Mouse (Mus musculus) intestine, embryonic 15.5 days (tissue): ENCODE measurements around the gene Calm1. TPM values are rescaled to one million over a fixed set of nuclear protein-coding genes. Genes with fewer than 3 reads are reported as not detected.
A peak's percentile ranks its signal among the peaks of the same experiment; 100 is the strongest.

Experiments used
- ATAC-seq: fragments of 200-750 bp; cut with Nextera tagmentation; 2 replicates; pipeline ENCODE4 v1.8.0; 2017; ENCODE audit warnings: moderate TSS enrichment, moderate library complexity
- H3K27ac ChIP-seq: fragments of 300-500 bp; sonication (generic); 2 replicates; pipeline ENCODE4 v1.5.1; 2015; ENCODE audit warnings: mild to moderate bottlenecking, inconsistent platforms
- H3K27me3 ChIP-seq: fragments of 300-500 bp; sonication (generic); replicated peaks from 2 replicates; pipeline ENCODE4 v1.6.1; 2015; ENCODE audit warnings: inconsistent platforms
- H3K36me3 ChIP-seq: fragments of 300-500 bp; sonication (generic); 2 replicates; pipeline ENCODE4 v1.6.1; 2015; ENCODE audit warnings: inconsistent platforms
- H3K4me1 ChIP-seq: fragments of 300-500 bp; sonication (generic); replicated peaks from 2 replicates; pipeline ENCODE4 v1.6.1; 2015; ENCODE audit warnings: inconsistent platforms
- H3K4me2 ChIP-seq: fragments of 300-500 bp; sonication (generic); replicated peaks from 2 replicates; pipeline ENCODE4 v1.6.1; 2015; ENCODE audit warnings: mild to moderate bottlenecking, inconsistent platforms
- H3K4me3 ChIP-seq: fragments of 300-500 bp; sonication (generic); replicated peaks from 2 replicates; pipeline ENCODE4 v1.5.1; 2015; ENCODE audit warnings: inconsistent platforms
- H3K9ac ChIP-seq: fragments of 300-500 bp; sonication (generic); 2 replicates; pipeline ENCODE4 v1.6.1; 2015; ENCODE audit warnings: inconsistent platforms
- H3K9me3 ChIP-seq: fragments of 300-500 bp; sonication (generic); 2 replicates; pipeline ENCODE4 v1.6.1; 2016; ENCODE audit warnings: inconsistent platforms
- WGBS: fragments of 180-500 bp; shearing (Covaris S2); methylation state at CpG from one replicate; pipeline ENCODE4 v1.1.7; 2015; 5-methylcytosine and 5-hydroxymethylcytosine counted together
- polyA plus RNA-seq: library from polyadenylated mRNA; unstranded; fragments of >200 nt; fragmentation: Nextera tagmentation; extraction: Ambion mirVana; gene quantifications from 2 replicates; pipeline ENCODE4 v1.2.1, GENCODE M21; 2015

Gene Calm1
- polyA plus RNA-seq: 2,249 and 2,526 TPM in 2 replicates

GRCm38 (mm10) chr12:100198967-100199660 is at the start of gene Calm1:
Gene Calm1, plus strand, starts transcription at chr12:100199435.
- Histone ChIP-seq H3K4me2 (peak within 1 kb of the TSS; percentile 83), H3K4me1 (peaks cover 4% of the 10 kb centered on the region; the same call in 1 of the 2 replicates), H3K27me3 (no peaks in the 10 kb centered on the region), H3K27ac (peak within 1 kb of the TSS; percentile 90), H3K9ac (peak within 1 kb of the TSS; percentile 93), H3K36me3 (peaks cover 9% of the 10 kb centered on the region; the same call in 1 of the 2 replicates), H3K4me3 (peak within 1 kb of the TSS; percentile 98), H3K9me3 (no peaks in the 10 kb centered on the region)
- peak; percentile 88 for ATAC-seq
- under 1% methylated on average over 58 of the region's 58 CpGs for WGBS

GRCm38 (mm10) chr12:100152466-100152865 is 46.8 kb upstream of the Calm1 start:
- WGBS: 86% methylated on average over 7 of the region's 7 CpGs
- no peaks in the 10 kb centered on the region for H3K4me1 ChIP-seq

DNA sequence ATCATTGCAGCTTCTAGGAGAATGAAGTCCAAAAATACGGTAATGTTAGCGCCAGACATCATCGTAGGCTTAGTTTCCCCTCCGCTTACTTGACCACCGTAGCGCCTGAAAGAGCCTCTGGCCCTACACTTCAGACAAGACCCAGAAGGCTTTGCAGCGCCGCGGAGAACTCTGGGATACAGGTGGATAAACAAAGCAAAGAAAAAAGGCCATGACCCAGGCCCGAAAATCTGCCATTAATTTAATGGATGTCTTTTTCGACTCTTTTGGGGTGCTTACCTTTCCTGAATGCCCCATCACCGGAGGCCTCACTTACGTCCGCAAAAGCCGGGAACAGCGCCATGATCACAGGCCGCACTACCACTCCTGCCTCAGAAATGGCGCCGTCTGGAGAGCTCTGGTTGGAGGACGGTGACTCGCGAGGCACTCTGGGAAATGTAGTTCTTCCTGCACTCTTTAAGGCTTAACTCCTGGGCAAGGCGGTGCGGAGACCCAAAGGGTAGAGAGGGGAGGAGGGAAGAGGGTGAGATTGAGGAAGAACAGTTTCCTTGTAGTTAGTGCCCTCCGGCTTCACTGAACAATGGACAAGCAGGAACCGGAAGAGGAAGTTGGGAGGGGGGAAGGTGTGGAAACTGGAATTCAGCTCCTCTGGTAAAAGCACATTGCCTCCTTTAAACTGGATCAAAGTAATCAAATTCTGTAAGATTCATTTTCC is 39.8 kb upstream of the Calm1 start, which contains the start of gene Nrde2:
Nrde2 (minus strand) TSS at position 393 of the 715 bp plus-strand sequence.
- Histone ChIP-seq H3K4me1 (no peaks in the 10 kb centered on the region), H3K27ac (peak within 1 kb of the TSS; percentile 8), H3K36me3 (0 out of 2 replicates have a peak, but pooled peaks cover 2% of the 10 kb centered on the region), H3K4me2 (peak within 1 kb of the TSS; percentile 52), H3K9ac (peak within 1 kb of the TSS; percentile 43), H3K4me3 (peak within 1 kb of the TSS; percentile 42), H3K9me3 (no peaks in the 10 kb centered on the region), H3K27me3 (no peaks in the 10 kb centered on the region)
- ATAC-seq: peak; percentile 99
- under 1% methylated on average over 26 of the region's 26 CpGs for WGBS

More at GRCm38 (mm10) chr12:100152466-100152865, 46.8 kb upstream of the Calm1 start:
- H3K36me3 ChIP-seq: peaks cover 26% of the 10 kb centered on the region; the same call in 1 of the 2 replicates
- H3K4me2 ChIP-seq: no peak overlapping the region
- H3K9me3 ChIP-seq: no peaks in the 10 kb centered on the region
- no peak overlapping the region for H3K27ac ChIP-seq
- no peak overlapping the region for H3K9ac ChIP-seq
- no peak overlapping the region for H3K4me3 ChIP-seq
- ATAC-seq: no peak
- no peaks in the 10 kb centered on the region for H3K27me3 ChIP-seq

DNA sequence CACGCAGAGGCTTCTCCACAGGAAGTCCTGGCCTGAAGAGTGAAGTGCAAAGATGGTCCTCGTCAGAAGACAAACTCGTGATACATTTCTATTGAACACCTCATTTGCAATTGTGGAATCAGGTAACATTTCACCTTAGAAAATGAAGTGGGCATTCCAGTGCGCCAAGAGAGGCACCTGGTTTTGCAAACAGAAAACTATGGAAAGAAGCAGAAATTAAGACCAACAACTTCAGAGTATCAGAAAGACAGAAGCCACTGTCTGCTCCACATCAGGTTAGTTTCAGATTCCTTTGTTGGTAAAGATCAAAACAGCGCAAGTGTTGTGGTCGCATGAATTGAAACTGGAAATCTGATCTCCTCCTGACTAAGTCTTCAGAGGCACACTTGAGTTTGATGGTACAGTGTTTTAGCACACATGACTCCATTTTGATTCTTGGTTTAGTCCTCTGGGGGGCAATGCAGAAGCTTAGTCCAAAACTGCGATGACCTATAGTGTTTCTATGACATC is 34.2 kb upstream of the Calm1 start:
- H3K4me3 ChIP-seq: no peak overlapping the region
- no peak overlapping the region for H3K27ac ChIP-seq
- no peak for ATAC-seq
- H3K36me3 ChIP-seq: no peaks in the 10 kb centered on the region
- H3K9ac ChIP-seq: no peak overlapping the region
- H3K4me1 ChIP-seq: peaks cover 4% of the 10 kb centered on the region; the same call in 1 of the 2 replicates
- no peaks in the 10 kb centered on the region for H3K9me3 ChIP-seq
- no peak overlapping the region for H3K4me2 ChIP-seq
- no peaks in the 10 kb centered on the region for H3K27me3 ChIP-seq
- WGBS: 70% methylated on average over 7 of the region's 7 CpGs

GRCm38 (mm10) chr12:100166177-100166576 is 33.1 kb upstream of the Calm1 start:
- Histone ChIP-seq H3K36me3 (no peaks in the 10 kb centered on the region), H3K27me3 (no peaks in the 10 kb centered on the region), H3K4me2 (no peak overlapping the region), H3K4me1 (peaks cover 4% of the 10 kb centered on the region; the same call in 1 of the 2 replicates), H3K9me3 (no peaks in the 10 kb centered on the region), H3K27ac (no peak overlapping the region), H3K9ac (no peak overlapping the region), H3K4me3 (no peak overlapping the region)
- 22% methylated on average over 3 of the region's 3 CpGs for WGBS
- ATAC-seq: 0 out of 2 replicates have a peak, but pooled peaks have one; percentile 44

DNA sequence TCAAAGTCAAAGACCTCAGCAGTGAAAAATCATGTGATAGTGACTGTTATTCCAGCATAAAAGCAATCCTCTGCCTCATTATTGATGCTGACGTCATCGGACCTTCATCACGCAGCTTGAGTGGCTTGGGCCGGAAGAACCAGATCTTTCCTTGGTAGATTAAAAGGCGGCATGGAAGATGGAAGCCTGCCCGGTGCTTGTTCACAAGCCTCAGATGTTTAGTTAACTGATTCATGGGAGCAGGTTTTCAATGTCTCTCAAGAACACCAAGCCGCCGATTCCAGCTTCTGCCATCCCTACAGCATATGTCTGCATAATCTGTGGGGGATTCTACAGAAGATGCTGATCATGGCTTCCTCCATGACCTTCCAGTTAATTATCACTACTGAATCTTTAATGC is 32.3 kb upstream of the Calm1 start:
- Histone ChIP-seq H3K27me3 (no peaks in the 10 kb centered on the region), H3K4me1 (peaks cover 4% of the 10 kb centered on the region; the same call in 1 of the 2 replicates), H3K9ac (no peak overlapping the region), H3K27ac (no peak overlapping the region), H3K4me3 (no peak overlapping the region), H3K36me3 (no peaks in the 10 kb centered on the region), H3K4me2 (no peak overlapping the region), H3K9me3 (no peaks in the 10 kb centered on the region)
- no peak for ATAC-seq
- WGBS: 84% methylated on average over 8 of the region's 8 CpGs

- peaks cover 4% of the 10 kb centered on the region; the same call in 1 of the 2 replicates for H3K4me1 ChIP-seq
- H3K4me2 ChIP-seq: peak overlapping the region; percentile 53; the same call in 1 of the 2 replicates
- no peaks in the 10 kb centered on the region for H3K9me3 ChIP-seq
- no peaks in the 10 kb centered on the region for H3K36me3 ChIP-seq
- 82% methylated on average over 1 of the region's 1 CpGs for WGBS
- no peak overlapping the region for H3K9ac ChIP-seq
- ATAC-seq: peak; percentile 2; the same call in 1 of the 2 replicates
- H3K27ac ChIP-seq: no peak overlapping the region
- no peak overlapping the region for H3K4me3 ChIP-seq
- H3K27me3 ChIP-seq: no peaks in the 10 kb centered on the region
Measured at GRCm38 (mm10) chr12:100167502-100167901, 31.7 kb upstream of the Calm1 start.

DNA sequence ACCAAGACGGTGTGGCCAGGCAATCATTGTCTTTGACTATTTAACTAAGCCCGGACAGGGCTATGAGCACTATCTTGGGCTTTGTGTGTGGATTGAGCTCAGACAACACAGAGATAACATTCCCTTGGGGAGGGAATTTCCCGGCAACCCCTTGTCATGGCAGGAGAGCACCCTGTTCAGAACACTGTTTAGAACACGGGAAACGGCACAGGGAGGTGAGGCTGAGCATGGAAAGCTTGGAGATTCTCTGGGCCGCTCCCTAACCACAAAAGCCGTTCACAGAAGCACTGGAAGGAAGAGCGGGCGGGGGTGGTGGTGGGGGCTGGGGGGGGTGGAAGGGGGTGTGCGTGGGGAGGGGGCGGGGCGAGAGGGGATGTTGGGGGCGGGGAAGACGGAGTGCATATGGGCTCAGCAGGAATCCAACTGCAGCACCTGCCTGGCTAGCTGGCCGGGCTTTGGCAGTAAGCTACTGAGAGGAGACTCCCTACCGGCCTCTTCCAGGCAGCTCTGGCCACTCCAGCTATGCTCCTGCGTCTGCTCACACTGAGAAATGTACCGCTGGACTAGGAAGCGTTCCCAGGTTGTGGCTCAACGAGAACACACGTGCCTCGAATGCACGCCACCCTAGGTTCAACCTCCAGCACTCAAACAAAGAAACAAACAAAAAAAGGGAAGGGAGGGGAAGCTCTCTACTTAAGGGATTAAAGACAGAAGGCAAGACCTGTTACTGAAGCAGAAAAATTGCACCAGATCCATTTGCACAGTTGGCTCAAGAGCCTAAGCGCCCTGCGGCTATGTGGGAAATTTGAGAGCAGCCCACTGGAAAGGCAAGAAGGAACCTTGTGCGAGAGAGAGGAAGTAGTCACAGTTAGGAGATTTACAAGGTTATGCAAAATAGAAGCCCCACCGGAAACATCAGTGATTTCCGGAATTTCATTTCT is 31.0 kb upstream of the Calm1 start:
- Histone ChIP-seq H3K9me3 (no peaks in the 10 kb centered on the region), H3K4me3 (peak overlapping the region; percentile 12), H3K27ac (no peak overlapping the region; the same call in 1 of the 2 replicates), H3K4me2 (peak overlapping the region; percentile 53), H3K9ac (no peak overlapping the region), H3K36me3 (no peaks in the 10 kb centered on the region), H3K4me1 (peaks cover 4% of the 10 kb centered on the region; the same call in 1 of the 2 replicates), H3K27me3 (no peaks in the 10 kb centered on the region)
- 12% methylated on average over 27 of the region's 28 CpGs for WGBS
- ATAC-seq: peak; percentile 84

DNA sequence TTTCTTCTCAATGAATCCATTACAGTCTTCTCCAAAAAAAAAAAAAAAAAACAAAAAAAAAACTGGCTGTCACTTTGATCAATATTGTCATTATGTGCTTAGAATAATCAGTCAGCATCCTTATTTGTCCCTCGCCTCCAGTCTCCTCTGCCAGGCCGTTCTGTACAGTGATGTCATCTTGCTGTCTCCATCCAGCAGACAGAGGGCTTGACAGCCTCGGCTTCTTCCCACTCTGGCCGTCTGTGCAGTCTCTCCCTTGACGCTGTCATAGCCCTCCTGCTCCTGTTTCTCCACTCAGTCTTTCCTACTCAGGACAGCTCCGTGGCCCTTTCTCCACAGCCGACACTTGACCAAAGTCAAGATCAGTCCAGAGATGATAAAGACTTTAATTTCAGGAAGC is 26.8 kb upstream of the Calm1 start:
- no peak for ATAC-seq
- Histone ChIP-seq H3K9ac (no peak overlapping the region), H3K36me3 (no peaks in the 10 kb centered on the region), H3K4me3 (no peak overlapping the region), H3K27ac (no peak overlapping the region), H3K27me3 (no peaks in the 10 kb centered on the region), H3K9me3 (no peaks in the 10 kb centered on the region), H3K4me1 (peaks cover 4% of the 10 kb centered on the region; the same call in 1 of the 2 replicates), H3K4me2 (no peak overlapping the region)
- WGBS: 53% methylated on average over 7 of the region's 7 CpGs

DNA sequence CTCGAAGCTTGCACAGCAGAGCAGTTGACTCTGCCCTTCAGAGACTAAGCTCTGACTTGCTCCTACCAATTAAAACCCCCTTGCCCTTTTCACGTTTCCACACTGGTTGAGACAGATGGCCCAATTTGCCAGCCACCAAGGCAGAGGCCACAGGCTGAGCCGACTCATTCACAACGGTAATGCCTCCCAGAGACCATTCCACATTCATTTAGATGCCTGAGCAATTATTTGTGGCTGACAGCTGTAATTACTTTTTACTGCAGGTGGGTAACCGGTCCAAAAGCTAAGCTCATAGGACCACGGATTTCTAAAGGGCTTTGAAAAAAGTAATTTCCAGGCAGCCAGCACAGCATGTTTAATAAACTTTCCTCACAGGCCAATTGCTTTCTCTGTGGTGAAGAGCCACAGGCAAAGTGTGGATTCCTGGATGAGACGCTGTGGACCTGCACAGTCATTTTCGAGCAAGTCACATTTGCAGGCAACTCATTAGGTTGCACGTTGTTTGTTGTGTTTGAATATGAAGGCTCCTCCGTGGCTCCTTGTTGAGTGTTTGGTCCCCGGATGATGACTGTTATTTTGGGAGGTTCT is 22.7 kb upstream of the Calm1 start:
- H3K4me3 ChIP-seq: no peak overlapping the region

GRCm38 (mm10) chr12:100178898-100179440 is 20.3 kb upstream of the Calm1 start:
- 61% methylated on average over 6 of the region's 6 CpGs for WGBS
- H3K9me3 ChIP-seq: no peaks in the 10 kb centered on the region
- no peak overlapping the region for H3K27ac ChIP-seq

More for the DNA sequence above, 22.7 kb upstream of the Calm1 start:
- Histone ChIP-seq H3K27me3 (no peaks in the 10 kb centered on the region), H3K4me1 (no peaks in the 10 kb centered on the region), H3K9ac (no peak overlapping the region), H3K36me3 (no peaks in the 10 kb centered on the region), H3K9me3 (no peaks in the 10 kb centered on the region), H3K27ac (no peak overlapping the region), H3K4me2 (no peak overlapping the region)
- ATAC-seq: no peak
- WGBS: 48% methylated on average over 11 of the region's 11 CpGs

More at GRCm38 (mm10) chr12:100178898-100179440, 20.3 kb upstream of the Calm1 start:
- no peaks in the 10 kb centered on the region for H3K27me3 ChIP-seq
- no peaks in the 10 kb centered on the region for H3K36me3 ChIP-seq
- H3K4me1 ChIP-seq: no peaks in the 10 kb centered on the region
- no peak overlapping the region for H3K4me3 ChIP-seq
- H3K4me2 ChIP-seq: no peak overlapping the region
- ATAC-seq: no peak
- no peak overlapping the region for H3K9ac ChIP-seq
